Comparison of ENCODE assay signal across 10 mouse cellular contexts in genomic region chr8:20389363-20389739, GRCm38 (mm10). TPM values are rescaled to one million over a fixed set of nuclear protein-coding genes. Genes with fewer than 3 reads are reported as not detected.
DNase-seq lines count a peak whose midpoint lies in the region; ATAC-seq and TF ChIP-seq lines count a peak whose summit lies in the region.
"Not testable (repeated sequence)": the region's sequence is repeated elsewhere in the genome, so short reads cannot be mapped to it uniquely, and the experiment has no call there.
"Had no signal": no experiment of that assay in that cellular context is flagged by ENCODE, and none has a peak within 500 bp of the region (broad histone marks: within the 10 kb centered on the region; RNA-seq: fewer than 3 reads in every experiment).

No protein-coding gene starts in this region.

- H3K27me3 ChIP-seq in intestine, postnatal 0 days (replicated peaks; ENCODE audit: control insufficient read depth, insufficient read depth, low read length); neural tube, embryonic 12.5 days (replicated peaks): not testable (repeated sequence)

- H3K9ac ChIP-seq in intestine, postnatal 0 days (ENCODE audit: low read depth, low read length); neural tube, embryonic 12.5 days: not testable (repeated sequence)

- not testable (repeated sequence) for H3K27ac ChIP-seq in intestine, postnatal 0 days (ENCODE audit: low read depth, low read length); neural tube, embryonic 12.5 days

- TF ChIP-seq CTCF in intestine, postnatal 0 days (IDR thresholded peaks at IDR 0.05; ENCODE audit: low read depth), result peak; percentile 32

- not testable (repeated sequence) for H3K4me3 ChIP-seq in intestine, postnatal 0 days (ENCODE audit: low read depth, low read length); neural tube, embryonic 12.5 days

- not testable (repeated sequence) for ATAC-seq in intestine, postnatal 0 days
- ATAC-seq in neural tube, embryonic 12.5 days (ENCODE audit: low FRiP score, low read depth), result peak; percentile 71; the same call in 1 of the 2 replicates

- not testable (repeated sequence) for H3K4me1 ChIP-seq in intestine, postnatal 0 days (replicated peaks; ENCODE audit: control insufficient read depth, insufficient read depth, low read length); neural tube, embryonic 12.5 days

- not testable (repeated sequence) for H3K36me3 ChIP-seq in intestine, postnatal 0 days (ENCODE audit: control insufficient read depth, insufficient read depth); neural tube, embryonic 12.5 days

- WGBS in intestine, postnatal 0 days, result 13% methylated on average over 2 of the region's 7 CpGs
- 27% methylated on average over 6 of the region's 7 CpGs for WGBS in neural tube, embryonic 12.5 days

- DNase-seq in T-cell, adult 2 months (ENCODE audit: low spot score), result peak; percentile 34
- DNase-seq in cerebellum, postnatal 4 days (ENCODE audit: low spot score in 2 of 2), result peak; percentile 18 to 40
- DNase-seq in heart, adult 11 months, result peak; percentile 95
- peak; percentile 65 for DNase-seq in layer of hippocampus, adult 9-10 months (ENCODE audit: low spot score)
- peak; percentile 15 to 22 for DNase-seq in lung, adult 18-20 months
- peak; percentile 8 for DNase-seq in testis, postnatal 14 days (ENCODE audit: low spot score)

- H3K4me2 ChIP-seq in intestine, postnatal 0 days (replicated peaks; ENCODE audit: low read depth); neural tube, embryonic 12.5 days (replicated peaks): not testable (repeated sequence)

- not testable (repeated sequence) for H3K9me3 ChIP-seq in intestine, postnatal 0 days (ENCODE audit: control insufficient read depth); neural tube, embryonic 12.5 days

RNA-seq across cellular contexts. Expression of gene Gm15319, which starts 26.3 kb away (rescaled TPM):
- 0.12 TPM in 1 of 2 replicates, not detected in the other for polyA plus RNA-seq in intestine, postnatal 0 days (2015; fragmentation: Nextera tagmentation; extraction: Ambion mirVana)
- polyA plus RNA-seq in neural tube, embryonic 12.5 days (2016; fragmentation: Nextera tagmentation; extraction: Ambion mirVana), result not detected in 2 replicates
- polyA plus RNA-seq: embryonic facial prominence, embryonic 15.5 days; Patski had no signal

Comparison
In these comparisons a context has a peak if more than half of its experiments do, and no peak if none do; other contexts are left out.
1. DNase-seq: peak in every context shown above with its lines; median percentile 95 in heart, adult 11 months; 65 in layer of hippocampus, adult 9-10 months; 34 in T-cell, adult 2 months; 29 in cerebellum, postnatal 4 days; 18 in lung, adult 18-20 months; 8 in testis, postnatal 14 days.